Mouse (Mus musculus) neural tube, embryonic 15.5 days (tissue): Measurements from ENCODE around the gene Gm21972. TPM values are rescaled to one million over a fixed set of nuclear protein-coding genes. Genes with fewer than 3 reads are reported as not detected.

Experiments
- ATAC-seq: fragments of 200-750 bp; cut with Nextera tagmentation; 2 replicates; pipeline ENCODE4 v1.8.0; 2017; ENCODE audit warnings: mild to moderate bottlenecking, moderate TSS enrichment, moderate library complexity; ENCODE audit not compliant: low FRiP score
- H3K27ac ChIP-seq: fragments of 300-500 bp; sonication (generic); replicated peaks from 2 replicates; pipeline ENCODE4 v1.5.1; 2015; ENCODE audit warnings: mild to moderate bottlenecking, inconsistent platforms
- H3K27me3 ChIP-seq: fragments of 300-500 bp; sonication (generic); replicated peaks from 2 replicates; pipeline ENCODE4 v1.6.1; 2015; ENCODE audit warnings: inconsistent platforms
- H3K36me3 ChIP-seq: fragments of 300-500 bp; sonication (generic); 2 replicates; pipeline ENCODE4 v1.6.1; 2015; ENCODE audit warnings: inconsistent platforms
- H3K4me1 ChIP-seq: fragments of 300-500 bp; sonication (generic); 2 replicates; pipeline ENCODE4 v1.6.1; 2015; ENCODE audit warnings: inconsistent platforms
- H3K4me2 ChIP-seq: fragments of 300-500 bp; sonication (generic); 2 replicates; pipeline ENCODE4 v1.6.1; 2015; ENCODE audit warnings: inconsistent platforms, mild to moderate bottlenecking, moderate library complexity
- H3K4me3 ChIP-seq: fragments of 300-500 bp; sonication (generic); replicated peaks from 2 replicates; pipeline ENCODE4 v1.5.1; 2015; ENCODE audit warnings: mild to moderate bottlenecking, inconsistent platforms
- H3K9ac ChIP-seq: fragments of 300-500 bp; sonication (generic); replicated peaks from 2 replicates; pipeline ENCODE4 v1.6.1; 2015; ENCODE audit warnings: mild to moderate bottlenecking, inconsistent platforms
- H3K9me3 ChIP-seq: fragments of 300-500 bp; sonication (generic); replicated peaks from 2 replicates; pipeline ENCODE4 v1.6.1; 2016; ENCODE audit warnings: inconsistent platforms
- WGBS: fragments of 180-500 bp; shearing (Covaris S2); methylation state at CpG from one replicate; pipeline ENCODE4 v1.1.7; 2015; ENCODE audit warnings: mixed read lengths; 5-methylcytosine and 5-hydroxymethylcytosine counted together
- polyA plus RNA-seq: library from polyadenylated mRNA; unstranded; fragments of >200 nt; fragmentation: Nextera tagmentation; extraction: Ambion mirVana; gene quantifications from 2 replicates; pipeline ENCODE4 v1.2.1, GENCODE M21; 2015

The Gm21972 gene
- polyA plus RNA-seq, 1 experiment from 2014 or later: 1.2 TPM

DNA sequence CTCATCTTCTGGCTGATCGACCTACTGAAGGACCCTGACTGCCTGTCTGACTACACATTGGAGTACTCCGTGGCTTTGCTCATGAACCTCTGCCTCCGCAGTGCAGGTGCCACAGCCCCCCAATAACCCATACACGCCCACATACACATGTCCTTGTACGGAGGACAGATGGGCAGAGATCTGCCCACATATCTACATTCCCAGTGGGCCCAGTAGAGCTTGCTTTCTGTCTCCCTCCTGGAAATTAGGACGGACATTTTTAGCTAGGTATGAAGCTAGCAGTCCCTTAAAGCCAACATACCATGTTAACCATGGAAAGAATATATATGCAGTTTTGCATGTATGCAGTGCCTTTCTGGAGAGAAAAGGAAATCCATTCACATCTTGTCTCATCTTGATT, 64.8 kb downstream of the Gm21972 start:
- Histone ChIP-seq H3K4me3 (no peak overlapping the region), H3K9me3 (no peaks in the 10 kb centered on the region), H3K27me3 (no peaks in the 10 kb centered on the region), H3K4me1 (no peaks in the 10 kb centered on the region), H3K36me3 (peaks cover 86% of the 10 kb centered on the region), H3K27ac (no peak overlapping the region), H3K9ac (no peak overlapping the region), H3K4me2 (no peak overlapping the region)
- WGBS: 60% methylated on average over 6 of the region's 6 CpGs
- no peak for ATAC-seq

DNA sequence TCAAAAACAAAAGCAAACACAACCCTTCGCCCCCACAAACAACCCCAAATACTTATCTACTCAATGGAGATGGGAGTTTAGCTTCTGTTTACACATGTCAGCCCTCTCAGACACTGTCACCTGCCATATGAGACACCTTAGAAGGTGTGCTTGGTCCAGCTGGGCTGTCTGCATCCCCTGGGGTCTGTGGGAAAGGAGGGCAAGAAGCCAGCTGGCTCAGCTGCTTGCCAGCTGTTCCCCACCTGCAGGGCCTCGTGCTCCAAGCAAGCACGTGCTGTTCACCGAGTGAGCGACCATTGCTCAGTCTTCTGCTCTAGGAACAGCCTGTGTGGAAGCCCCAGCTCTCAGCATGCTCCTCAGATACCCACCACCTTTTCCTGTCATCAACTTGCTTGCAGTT, 65.6 kb downstream of the Gm21972 start:
- H3K27ac ChIP-seq: no peak overlapping the region
- peaks cover 87% of the 10 kb centered on the region for H3K36me3 ChIP-seq
- no peaks in the 10 kb centered on the region for H3K9me3 ChIP-seq
- 62% methylated on average over 5 of the region's 5 CpGs for WGBS
- H3K9ac ChIP-seq: no peak overlapping the region
- no peaks in the 10 kb centered on the region for H3K4me1 ChIP-seq
- H3K4me2 ChIP-seq: no peak overlapping the region
- H3K4me3 ChIP-seq: no peak overlapping the region
- H3K27me3 ChIP-seq: no peaks in the 10 kb centered on the region
- no peak for ATAC-seq

DNA sequence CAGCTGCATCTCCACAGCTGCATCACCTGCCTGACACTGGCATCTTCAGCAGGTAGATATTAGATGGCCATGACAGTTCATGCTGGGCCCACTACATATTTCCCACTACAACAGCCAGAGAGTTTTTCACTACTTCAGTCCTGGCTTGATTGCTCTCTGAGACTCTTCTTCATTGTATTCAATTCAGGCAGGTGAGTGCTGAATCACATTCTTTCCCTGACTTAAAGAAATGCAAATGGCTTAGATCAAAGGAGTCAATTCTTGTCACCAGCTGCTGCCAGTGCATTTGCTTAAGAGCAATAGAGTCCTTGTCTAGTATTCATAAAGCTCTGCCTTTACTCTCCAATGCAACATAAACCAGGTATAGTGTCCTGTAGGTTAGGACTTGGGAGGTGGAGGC, 67.9 kb downstream of the Gm21972 start:
- ATAC-seq: no peak
- Histone ChIP-seq H3K4me2 (no peak overlapping the region), H3K36me3 (peaks cover 86% of the 10 kb centered on the region), H3K4me1 (no peaks in the 10 kb centered on the region), H3K9ac (no peak overlapping the region), H3K27me3 (no peaks in the 10 kb centered on the region), H3K27ac (no peak overlapping the region), H3K9me3 (no peaks in the 10 kb centered on the region), H3K4me3 (no peak overlapping the region)

DNA sequence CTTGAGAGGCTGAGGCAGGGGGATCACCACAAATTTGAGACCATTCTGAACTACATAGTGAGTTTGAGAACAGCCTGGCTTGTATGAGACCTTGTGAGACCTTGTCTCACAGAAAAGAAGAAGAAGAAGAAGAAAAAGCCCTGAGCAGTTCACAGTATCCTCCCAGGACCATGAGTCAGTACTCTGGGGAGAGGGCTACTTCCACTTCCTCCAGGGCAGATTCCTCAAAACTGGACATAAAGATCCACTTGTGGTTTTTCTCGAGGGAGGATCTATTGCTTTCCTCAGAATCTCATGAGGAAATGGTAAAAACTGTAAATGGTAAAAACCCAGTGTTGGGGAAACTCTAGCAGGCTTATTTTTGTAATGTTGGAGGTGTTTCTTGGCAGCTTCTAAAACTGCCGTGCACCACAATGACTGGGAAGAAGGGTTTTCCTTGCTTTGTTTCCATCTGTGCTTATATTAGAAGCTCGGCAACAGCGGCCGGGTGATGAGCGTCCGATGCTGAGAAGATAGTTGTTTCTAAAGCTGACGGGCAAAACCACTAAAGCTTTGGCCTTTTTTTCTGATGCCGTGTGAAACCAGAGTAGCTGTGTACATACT, 69.3 kb downstream of the Gm21972 start:
- Histone ChIP-seq H3K9ac (no peak overlapping the region), H3K4me1 (no peaks in the 10 kb centered on the region), H3K27ac (no peak overlapping the region), H3K27me3 (no peaks in the 10 kb centered on the region), H3K4me2 (no peak overlapping the region), H3K4me3 (no peak overlapping the region), H3K9me3 (no peaks in the 10 kb centered on the region), H3K36me3 (peaks cover 87% of the 10 kb centered on the region)
- WGBS: 93% methylated on average over 9 of the region's 9 CpGs
- ATAC-seq: no peak

DNA sequence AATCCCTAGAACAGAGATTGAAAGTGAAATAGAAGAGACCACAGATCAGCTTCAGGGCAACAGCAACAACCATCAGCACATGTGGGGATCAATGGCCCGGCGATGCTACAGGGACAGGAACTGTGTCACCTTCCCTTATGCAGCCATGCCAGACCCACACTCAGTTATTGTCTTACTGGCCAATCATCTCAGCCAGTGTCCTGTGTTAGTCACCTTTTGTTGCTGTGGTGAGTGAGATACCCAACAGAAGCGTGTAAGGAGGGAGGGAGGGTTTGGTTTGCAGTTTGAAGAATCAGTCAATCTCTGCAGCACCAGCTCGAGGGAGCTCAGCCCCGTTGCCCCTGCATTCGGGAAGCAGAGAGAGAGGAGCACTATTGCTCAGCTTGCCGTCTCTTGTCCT, 77.2 kb downstream of the Gm21972 start:
- Histone ChIP-seq H3K4me2 (no peak overlapping the region), H3K9ac (no peak overlapping the region), H3K27me3 (no peaks in the 10 kb centered on the region), H3K4me1 (no peaks in the 10 kb centered on the region), H3K9me3 (no peaks in the 10 kb centered on the region), H3K36me3 (peaks cover 69% of the 10 kb centered on the region), H3K4me3 (no peak overlapping the region), H3K27ac (no peak overlapping the region)
- no peak for ATAC-seq
- WGBS: 84% methylated on average over 7 of the region's 7 CpGs

DNA sequence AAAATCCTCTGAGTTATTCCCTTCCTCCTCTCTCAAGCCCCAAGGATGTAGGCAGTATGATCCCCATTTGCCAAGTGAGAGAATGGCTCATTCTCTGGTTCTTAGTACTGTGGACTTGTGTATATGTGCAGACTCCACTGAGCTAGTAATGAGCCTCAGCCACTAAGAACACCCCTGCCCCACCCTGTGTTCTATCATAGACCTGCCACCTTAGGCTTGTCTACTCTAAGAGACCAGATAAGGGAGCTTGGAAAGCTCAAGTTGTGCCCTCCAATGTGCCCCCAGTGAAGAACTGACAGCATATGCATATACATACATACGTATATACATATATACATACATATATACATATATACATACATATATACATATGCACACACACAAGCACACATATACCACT, 78.1 kb downstream of the Gm21972 start:
- 96% methylated on average over 1 of the region's 1 CpGs for WGBS
- no peaks in the 10 kb centered on the region for H3K4me1 ChIP-seq
- H3K27me3 ChIP-seq: no peaks in the 10 kb centered on the region
- no peak for ATAC-seq
- no peak overlapping the region for H3K4me2 ChIP-seq
- no peak overlapping the region for H3K9ac ChIP-seq
- H3K36me3 ChIP-seq: peaks cover 68% of the 10 kb centered on the region
- no peak overlapping the region for H3K4me3 ChIP-seq
- H3K9me3 ChIP-seq: no peaks in the 10 kb centered on the region
- H3K27ac ChIP-seq: no peak overlapping the region

Other genes starting within 250 kb of the Gm21972 start
- 185 and 211 TPM in 2 replicates for gene Itm2c, start 239.4 kb upstream of the Gm21972 start, polyA plus RNA-seq
- 6.7 and 6.8 TPM in 2 replicates for gene 4933407L21Rik, start 205.2 kb upstream of the Gm21972 start, polyA plus RNA-seq
- gene Gpr55, start 172.6 kb upstream of the Gm21972 start, polyA plus RNA-seq: 0.10 and 0.19 TPM in 2 replicates
- gene Spata3, start 116.8 kb upstream of the Gm21972 start, polyA plus RNA-seq: 0.41 and 0.60 TPM in 2 replicates
- gene 2810459M11Rik, start 87.8 kb upstream of the Gm21972 start, polyA plus RNA-seq: 7.0 and 7.2 TPM in 2 replicates
- 180 and 184 TPM in 2 replicates for gene Psmd1, start 69.2 kb upstream of the Gm21972 start, polyA plus RNA-seq
- gene Htr2b, start 21.7 kb upstream of the Gm21972 start, polyA plus RNA-seq: 0.12 and 0.66 TPM in 2 replicates
- gene Armc9, start 21.1 kb downstream of the Gm21972 start, polyA plus RNA-seq: 35.5 and 35.9 TPM in 2 replicates
- gene B3gnt7, start 169.2 kb downstream of the Gm21972 start, polyA plus RNA-seq: 7.3 TPM in 2 replicates
- gene Ncl, start 225.8 kb downstream of the Gm21972 start, polyA plus RNA-seq: 189 and 296 TPM in 2 replicates